21 mouse cellular contexts compared by ENCODE assay signal in the genomic region with DNA sequence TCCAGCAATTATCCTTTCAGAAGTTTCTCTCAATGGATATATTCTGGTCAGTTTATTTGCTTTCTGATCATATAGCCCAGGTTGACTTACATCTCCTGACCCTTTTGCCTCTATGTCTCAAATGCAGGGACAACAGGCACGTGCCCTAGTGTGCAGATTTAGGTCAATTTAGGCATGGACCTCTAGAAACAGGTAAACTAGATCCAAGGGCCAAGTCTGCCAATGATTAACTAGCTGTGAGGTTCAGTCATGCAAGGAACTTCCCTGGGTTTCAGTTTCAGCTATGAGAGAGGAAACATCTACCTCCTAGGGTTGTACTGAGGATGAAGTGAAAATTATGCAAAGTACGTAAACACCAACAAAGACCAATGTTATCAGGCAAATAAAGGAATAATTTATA. TPM values are rescaled to one million over a fixed set of nuclear protein-coding genes. Genes with fewer than 3 reads are reported as not detected.
DNase-seq lines count a peak whose midpoint lies in the region; ATAC-seq and TF ChIP-seq lines count a peak whose summit lies in the region.
"Had no signal": no experiment of that assay in that cellular context is flagged by ENCODE, and none has a peak within 500 bp of the region (broad histone marks: within the 10 kb centered on the region; RNA-seq: fewer than 3 reads in every experiment).

No protein-coding gene starts in this region.

- H3K27ac ChIP-seq in intestine, embryonic 14.5 days (ENCODE audit: low read depth), result no peak overlapping the region
- no peak overlapping the region; the same call in 1 of the 2 replicates for H3K27ac ChIP-seq in liver, embryonic 13.5 days
- H3K27ac ChIP-seq in midbrain, embryonic 16.5 days (ENCODE audit: low read length), result no peak overlapping the region
- no peak overlapping the region for H3K27ac ChIP-seq in layer of hippocampus, adult 2 months
- H3K27ac ChIP-seq: embryonic facial prominence, embryonic 13.5 days; gastrocnemius, adult 2 months; heart, embryonic 15.5 days; hindbrain, postnatal 0 days; limb, embryonic 15.5 days; macrophage had no signal

- TF ChIP-seq CTCF in layer of hippocampus, adult 2 months (conservative IDR thresholded peaks at IDR 0.05), result no peak

- H3K9me3 ChIP-seq in intestine, embryonic 14.5 days (ENCODE audit: control insufficient read depth, low read length), result no peaks in the 10 kb centered on the region
- H3K9me3 ChIP-seq in liver, embryonic 13.5 days (replicated peaks), result no peaks in the 10 kb centered on the region
- no peaks in the 10 kb centered on the region for H3K9me3 ChIP-seq in midbrain, embryonic 16.5 days (replicated peaks; ENCODE audit: control insufficient read depth, low read length, poor library complexity, severe bottlenecking)
- H3K9me3 ChIP-seq: embryonic facial prominence, embryonic 13.5 days; heart, embryonic 15.5 days; limb, embryonic 15.5 days had no signal

- H3K36me3 ChIP-seq in intestine, embryonic 14.5 days (ENCODE audit: control insufficient read depth, insufficient read depth, low read length), result peaks cover 77% of the 10 kb centered on the region
- peaks cover 90% of the 10 kb centered on the region for H3K36me3 ChIP-seq in liver, embryonic 13.5 days
- peaks cover 17% of the 10 kb centered on the region for H3K36me3 ChIP-seq in midbrain, embryonic 16.5 days (ENCODE audit: control insufficient read depth, insufficient read depth, low read length)

- H3K27me3 ChIP-seq in intestine, embryonic 14.5 days (replicated peaks; ENCODE audit: control insufficient read depth, insufficient read depth, low read length), result no peaks in the 10 kb centered on the region
- H3K27me3 ChIP-seq in liver, embryonic 13.5 days, result no peaks in the 10 kb centered on the region
- H3K27me3 ChIP-seq in midbrain, embryonic 16.5 days (ENCODE audit: control insufficient read depth, insufficient read depth, low read depth, low read length), result no peaks in the 10 kb centered on the region
- H3K27me3 ChIP-seq: embryonic facial prominence, embryonic 13.5 days; heart, embryonic 15.5 days; limb, embryonic 15.5 days had no signal

- WGBS in intestine, embryonic 14.5 days, result 77% methylated on average over 2 of the region's 2 CpGs
- 86% methylated on average over 2 of the region's 2 CpGs for WGBS in liver, embryonic 13.5 days (ENCODE audit: insufficient replicate concordance)
- WGBS in midbrain, embryonic 16.5 days, result 96% methylated on average over 2 of the region's 2 CpGs

- DNase-seq in intestine, embryonic 14.5 days (ENCODE audit: low spot score), result no peak
- peak; percentile 66 for DNase-seq in kidney, adult 18-20 months
- DNase-seq in kidney, postnatal 10 days, result peak; percentile 64
- DNase-seq in liver, embryonic 13.5 days, result no peak
- DNase-seq in layer of hippocampus, adult 2 months (ENCODE audit: low spot score in 2 of 2), result no peak
- DNase-seq in left cerebral cortex, adult 11 months (ENCODE audit: low spot score), result no peak
- DNase-seq in gastrocnemius, postnatal 4 days (ENCODE audit: low spot score in 2 of 2), result no peak
- DNase-seq: adrenal gland, postnatal 10 days; cerebellum, adult 11-12 months; gastrocnemius, adult 2 months; heart, adult 18-20 months; right cerebral cortex, adult 18-20 months; spleen, adult 18-20 months; thymus, adult 2 months had no signal

- H3K4me2 ChIP-seq in intestine, embryonic 14.5 days (ENCODE audit: low read length), result no peak overlapping the region
- no peak overlapping the region for H3K4me2 ChIP-seq in liver, embryonic 13.5 days
- H3K4me2 ChIP-seq in midbrain, embryonic 16.5 days (ENCODE audit: low read length), result no peak overlapping the region
- H3K4me2 ChIP-seq: embryonic facial prominence, embryonic 13.5 days; heart, embryonic 15.5 days; limb, embryonic 15.5 days; midbrain, embryonic 11.5 days had no signal

- no peak overlapping the region for H3K4me3 ChIP-seq in intestine, embryonic 14.5 days (ENCODE audit: low read depth, low read length)
- no peak overlapping the region for H3K4me3 ChIP-seq in liver, embryonic 13.5 days (replicated peaks)
- no peak overlapping the region for H3K4me3 ChIP-seq in midbrain, embryonic 16.5 days (ENCODE audit: low read depth, low read length)
- H3K4me3 ChIP-seq in layer of hippocampus, adult 2 months, result no peak overlapping the region
- H3K4me3 ChIP-seq: embryonic facial prominence, embryonic 13.5 days; gastrocnemius, adult 2 months; heart, embryonic 15.5 days; limb, embryonic 15.5 days had no signal

- ATAC-seq in intestine, embryonic 14.5 days (replicated peaks; ENCODE audit: low FRiP score, low TSS enrichment, low read depth), result 0 out of 2 replicates have a peak, but pooled peaks have one; percentile 50
- peak; percentile 46; the same call in 1 of the 2 replicates for ATAC-seq in liver, embryonic 13.5 days (ENCODE audit: low read depth)
- no peak for ATAC-seq in midbrain, embryonic 16.5 days
- ATAC-seq: hindbrain, postnatal 0 days had no signal

- H3K9ac ChIP-seq in intestine, embryonic 14.5 days (ENCODE audit: low read length), result no peak overlapping the region
- no peak overlapping the region for H3K9ac ChIP-seq in liver, embryonic 13.5 days
- no peak overlapping the region for H3K9ac ChIP-seq in midbrain, embryonic 16.5 days (ENCODE audit: low read depth, low read length)
- H3K9ac ChIP-seq: embryonic facial prominence, embryonic 13.5 days; heart, embryonic 15.5 days; limb, embryonic 15.5 days had no signal

- H3K4me1 ChIP-seq in intestine, embryonic 14.5 days (replicated peaks; ENCODE audit: control insufficient read depth, insufficient read depth, low read length), result peaks cover 11% of the 10 kb centered on the region; the same call in 1 of the 2 replicates
- H3K4me1 ChIP-seq in liver, embryonic 13.5 days (replicated peaks), result peaks cover 66% of the 10 kb centered on the region
- H3K4me1 ChIP-seq in midbrain, embryonic 16.5 days (ENCODE audit: control insufficient read depth, insufficient read depth, low read length), result no peaks in the 10 kb centered on the region
- H3K4me1 ChIP-seq: heart, embryonic 15.5 days had no signal

RNA-seq across cellular contexts. Expression of gene Jpt2, which starts 7.2 kb away (rescaled TPM):
- 125 and 143 TPM in 2 replicates for polyA plus RNA-seq in intestine, embryonic 14.5 days (2014; fragmentation: Nextera tagmentation; extraction: Ambion mirVana)
- 75.1 and 86.8 TPM in 2 replicates for polyA plus RNA-seq in liver, embryonic 13.5 days (2015; fragmentation: Nextera tagmentation; extraction: Ambion mirVana)
- polyA plus RNA-seq in midbrain, embryonic 16.5 days (2015; fragmentation: Nextera tagmentation; extraction: Ambion mirVana), result 86.2 and 100 TPM in 2 replicates
- total RNA-seq in layer of hippocampus, adult 2 months (2021), result 1 to 10 TPM; 4.4 to 6.1 TPM
- total RNA-seq in gastrocnemius, postnatal 4 days (2021), result 10 to 100 TPM; 41.7 to 44.3 TPM

RNA-seq across cellular contexts. Expression of gene Mapk8ip3, which starts 16.5 kb away (rescaled TPM):
- 36.0 and 40.7 TPM in 2 replicates for polyA plus RNA-seq in intestine, embryonic 14.5 days (2014; fragmentation: Nextera tagmentation; extraction: Ambion mirVana)
- polyA plus RNA-seq in liver, embryonic 13.5 days (2015; fragmentation: Nextera tagmentation; extraction: Ambion mirVana), result 7.6 and 8.6 TPM in 2 replicates
- polyA plus RNA-seq in midbrain, embryonic 16.5 days (2015; fragmentation: Nextera tagmentation; extraction: Ambion mirVana), result 100 and 104 TPM in 2 replicates
- total RNA-seq in layer of hippocampus, adult 2 months (2021), result 100 to 1,000 TPM; 409 to 411 TPM
- total RNA-seq in gastrocnemius, postnatal 4 days (2021), result 10 to 100 TPM; 50.0 to 51.1 TPM

RNA-seq across cellular contexts. Expression of gene Nme3, which starts 57.0 kb away (rescaled TPM):
- polyA plus RNA-seq in intestine, embryonic 14.5 days (2014; fragmentation: Nextera tagmentation; extraction: Ambion mirVana), result 86.4 and 90.7 TPM in 2 replicates
- 65.6 and 66.8 TPM in 2 replicates for polyA plus RNA-seq in liver, embryonic 13.5 days (2015; fragmentation: Nextera tagmentation; extraction: Ambion mirVana)
- polyA plus RNA-seq in midbrain, embryonic 16.5 days (2015; fragmentation: Nextera tagmentation; extraction: Ambion mirVana), result 79.7 and 88.6 TPM in 2 replicates
- 10 to 100 TPM; 60.1 to 63.7 TPM for total RNA-seq in layer of hippocampus, adult 2 months (2021)
- total RNA-seq in gastrocnemius, postnatal 4 days (2021), result 10 to 100 TPM; 10.3 to 14.5 TPM

RNA-seq across cellular contexts. Expression of gene Mrps34, which starts 58.4 kb away (rescaled TPM):
- polyA plus RNA-seq in intestine, embryonic 14.5 days (2014; fragmentation: Nextera tagmentation; extraction: Ambion mirVana), result 100 and 110 TPM in 2 replicates
- 84.2 TPM in 2 replicates for polyA plus RNA-seq in liver, embryonic 13.5 days (2015; fragmentation: Nextera tagmentation; extraction: Ambion mirVana)
- polyA plus RNA-seq in midbrain, embryonic 16.5 days (2015; fragmentation: Nextera tagmentation; extraction: Ambion mirVana), result 72.9 and 77.2 TPM in 2 replicates
- 10 to 100 TPM; 80.4 to 85.1 TPM for total RNA-seq in layer of hippocampus, adult 2 months (2021)
- total RNA-seq in gastrocnemius, postnatal 4 days (2021), result 10 to 100 TPM; 93.0 to 94.7 TPM

RNA-seq across cellular contexts. Expression of gene Eme2, which starts 58.4 kb away (rescaled TPM):
- polyA plus RNA-seq in intestine, embryonic 14.5 days (2014; fragmentation: Nextera tagmentation; extraction: Ambion mirVana), result 21.6 and 24.1 TPM in 2 replicates
- polyA plus RNA-seq in liver, embryonic 13.5 days (2015; fragmentation: Nextera tagmentation; extraction: Ambion mirVana), result 13.8 and 14.6 TPM in 2 replicates
- polyA plus RNA-seq in midbrain, embryonic 16.5 days (2015; fragmentation: Nextera tagmentation; extraction: Ambion mirVana), result 28.6 and 28.8 TPM in 2 replicates
- 10 to 100 TPM; 66.9 to 72.7 TPM for total RNA-seq in layer of hippocampus, adult 2 months (2021)
- 10 to 100 TPM; 27.8 to 28.0 TPM for total RNA-seq in gastrocnemius, postnatal 4 days (2021)

Comparison
In these comparisons a context has a peak if more than half of its experiments do, and no peak if none do; other contexts are left out.
1. DNase-seq: peak in kidney, adult 18-20 months (single experiment) and kidney, postnatal 10 days (single experiment); none in intestine, embryonic 14.5 days (single experiment), liver, embryonic 13.5 days (single experiment), layer of hippocampus, adult 2 months (0 of 2), left cerebral cortex, adult 11 months (single experiment) and gastrocnemius, postnatal 4 days (0 of 2).